Mouse (Mus musculus) heart, adult 2 months (tissue): ENCODE measurements around the gene Bst2.

Experiments
- CTCF ChIP-seq: fragments of 200-600 bp; IDR thresholded peaks from 2 replicates; pipeline ENCODE4 v1.8.1; 2022; ENCODE audit warnings: antibody characterized with exemption, mild to moderate bottlenecking, moderate library complexity
- EP300 ChIP-seq: fragments of 200-500 bp; IDR thresholded peaks from 2 replicates; pipeline ENCODE4 v1.6.1; 2011; ENCODE audit warnings: low read depth, low read length, control low read depth; ENCODE audit not compliant: insufficient read depth
- POLR2A ChIP-seq: fragments of 200-500 bp; IDR thresholded peaks from 2 replicates; pipeline ENCODE4 v1.6.1; 2011; ENCODE audit warnings: mild to moderate bottlenecking, low read depth, low read length, control low read depth; ENCODE audit not compliant: insufficient read depth

- TF ChIP-seq CTCF, result peak; percentile 42
- no peak for TF ChIP-seq POLR2A
- TF ChIP-seq EP300, result no peak
Observed at GRCm38 (mm10) chr8:71563992-71564391, 26.7 kb upstream of the Bst2 start.
